Mouse (Mus musculus) cerebellum, adult 2 months (tissue): Measurements from ENCODE around the gene Zfp286.

Source experiments
- CTCF ChIP-seq: fragments of 200-500 bp; IDR thresholded peaks from 2 replicates; pipeline ENCODE4 v1.5.1; 2011; ENCODE audit warnings: low read depth, mild to moderate bottlenecking, control low read depth, low read length, moderate library complexity, borderline replicate concordance; ENCODE audit not compliant: insufficient read depth
- POLR2A ChIP-seq: fragments of 200-500 bp; IDR thresholded peaks from 2 replicates; pipeline ENCODE4 v1.6.1; 2011; ENCODE audit warnings: low read length, control low read depth, borderline replicate concordance; ENCODE audit not compliant: insufficient read depth

DNA sequence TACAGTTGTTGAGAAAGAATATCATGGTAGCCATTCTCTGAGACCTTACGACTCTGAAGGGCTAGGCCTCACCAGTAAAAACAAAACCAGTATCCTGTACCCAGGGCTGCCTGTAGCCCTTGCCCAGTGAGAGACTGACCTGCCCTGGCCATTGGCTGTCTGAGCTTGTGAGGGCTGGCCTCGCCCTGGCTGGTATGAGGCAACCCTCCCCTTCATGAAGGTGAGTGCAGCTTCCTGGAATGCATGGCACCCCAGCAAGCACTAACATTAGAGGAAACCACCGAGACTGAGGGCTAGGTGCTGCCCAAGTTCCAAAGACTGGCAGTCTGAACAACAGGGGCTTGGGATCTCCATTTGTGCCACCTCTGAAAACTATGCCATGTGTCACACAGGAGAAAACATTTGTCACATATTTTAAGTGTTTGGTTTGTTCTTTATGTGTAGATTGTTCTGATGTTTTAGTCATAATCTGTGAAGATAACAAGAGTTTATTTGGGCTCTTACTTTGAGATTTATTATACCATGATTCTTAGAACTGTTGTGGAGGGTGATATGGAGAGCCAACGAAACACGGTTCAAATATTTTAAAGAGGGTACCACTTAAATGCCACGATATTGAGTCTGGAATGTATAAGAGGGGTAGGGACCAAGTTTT is 24.8 kb upstream of the Zfp286 start:
- TF ChIP-seq CTCF (no peak), POLR2A (no peak)
